Mouse (Mus musculus) bone marrow macrophage, adult 2 months (primary cell): ENCODE data around the gene Cd9. TPM values are rescaled to one million over a fixed set of nuclear protein-coding genes. Genes with fewer than 3 reads are reported as not detected.

Experiments used
- H3K27ac ChIP-seq: 2 replicates; pipeline ENCODE4 v1.5.1; 2012; ENCODE audit warnings: low read depth, low read length; ENCODE audit not compliant: insufficient read depth
- H3K4me1 ChIP-seq: 2 replicates; pipeline ENCODE4 v1.6.1; 2012; ENCODE audit warnings: low read length; ENCODE audit not compliant: control insufficient read depth, insufficient read depth
- H3K4me3 ChIP-seq: 2 replicates; pipeline ENCODE4 v1.5.1; 2012; ENCODE audit warnings: mild to moderate bottlenecking, low read length, moderate library complexity; ENCODE audit not compliant: insufficient read depth
- CTCF ChIP-seq: IDR thresholded peaks from 2 replicates; pipeline ENCODE4 v1.5.1; 2012; ENCODE audit warnings: low read depth, mild to moderate bottlenecking, low read length, moderate library complexity
- POLR2A ChIP-seq: IDR thresholded peaks from 2 replicates; pipeline ENCODE4 v1.6.1; 2012; ENCODE audit warnings: mild to moderate bottlenecking, low read depth, low read length, borderline replicate concordance
- polyA plus RNA-seq: library from polyadenylated mRNA; stranded (reverse); fragments of >200 nt; gene quantifications from 2 replicates; pipeline ENCODE4 v1.2.4, GENCODE M21; 2012; ENCODE audit not compliant: missing spikeins, insufficient read depth, insufficient read length

Cd9 gene
- polyA plus RNA-seq, 1 experiment: 343 TPM

DNA sequence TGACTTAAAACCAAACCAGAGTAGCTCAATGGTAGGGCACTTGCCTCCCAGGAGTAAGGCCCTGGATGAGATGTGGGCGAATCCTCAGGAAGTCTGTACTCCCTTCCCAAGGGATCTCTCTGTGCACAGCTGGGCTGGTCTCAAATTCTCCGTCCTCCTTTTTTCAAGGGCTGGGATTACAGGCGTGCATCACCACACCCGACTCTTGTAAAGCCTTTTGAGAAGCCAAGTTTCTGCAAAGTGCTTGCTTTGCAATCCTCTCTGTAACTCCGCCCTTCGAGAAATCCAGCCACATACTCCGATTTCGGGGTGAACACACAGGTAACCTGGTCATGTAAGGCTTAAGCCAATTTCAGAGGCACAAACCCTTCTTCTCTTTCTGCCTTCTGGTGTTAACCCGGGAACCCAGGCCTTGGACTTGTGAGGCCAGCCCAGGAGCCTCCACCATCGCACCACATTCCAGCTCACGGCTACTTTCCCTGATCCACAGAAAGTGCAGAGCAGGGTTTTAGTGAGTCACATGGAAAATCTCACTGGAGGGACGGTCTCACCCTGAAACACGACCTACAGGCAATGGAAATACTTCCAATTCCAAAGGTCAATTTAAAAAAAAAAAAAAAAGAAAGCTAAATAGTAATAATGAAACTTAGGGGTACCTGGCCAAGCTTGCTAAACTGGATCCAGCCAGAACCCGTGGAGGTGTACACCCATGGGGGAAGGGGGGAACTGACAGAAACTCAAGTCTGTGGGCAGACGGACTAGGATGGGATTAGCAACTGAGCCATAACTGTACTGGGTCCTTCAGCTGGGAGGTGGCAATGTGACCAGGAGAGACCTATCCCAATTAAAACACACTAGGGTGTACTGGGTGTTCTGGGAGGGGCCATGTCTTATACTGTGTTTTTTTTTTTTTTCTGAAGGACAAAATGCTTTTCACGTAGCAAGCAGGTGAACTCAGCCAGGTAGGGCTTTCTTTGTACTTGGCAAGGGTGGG, 16.2 kb downstream of the Cd9 start:
- H3K4me3 ChIP-seq: no peak overlapping the region
- peaks cover 77% of the 10 kb centered on the region for H3K4me1 ChIP-seq
- no peak overlapping the region for H3K27ac ChIP-seq
- no peak for TF ChIP-seq POLR2A

DNA sequence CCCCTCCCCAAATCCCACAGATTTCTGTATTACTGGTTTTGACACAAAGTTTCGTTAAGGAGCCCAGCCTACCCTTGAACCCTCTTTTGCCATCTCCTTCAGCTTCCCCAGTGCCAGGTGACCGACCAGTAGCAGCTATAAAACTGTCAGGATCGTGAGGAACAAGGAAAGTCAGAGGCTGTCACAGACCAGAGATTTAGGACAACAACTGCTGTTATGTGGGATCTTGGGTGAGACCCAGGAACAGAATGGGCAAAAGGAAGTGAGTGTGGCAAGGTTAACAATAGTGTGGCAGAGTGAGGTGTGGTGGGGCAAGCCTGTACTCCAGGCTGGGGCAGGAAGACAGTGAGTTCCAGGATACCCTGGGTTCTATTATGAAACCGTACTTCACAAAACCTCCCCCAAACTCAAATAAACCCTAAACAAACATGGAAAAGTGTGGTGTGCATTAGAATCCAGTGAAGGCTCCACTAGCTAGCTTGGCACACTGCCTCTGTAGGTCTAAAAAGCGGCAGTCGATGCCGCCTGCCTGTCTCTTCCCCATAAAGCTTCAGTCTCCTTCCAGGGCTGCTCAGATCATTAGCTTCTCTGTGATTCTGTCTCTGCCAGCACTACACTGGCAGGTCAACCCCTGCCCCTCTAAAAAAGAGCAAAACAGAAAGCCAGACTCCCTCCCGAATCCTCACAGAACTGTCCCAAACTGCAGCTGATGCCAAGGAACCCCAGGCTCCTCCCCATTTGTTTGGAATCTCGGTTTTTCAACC, 17.6 kb downstream of the Cd9 start:
- Histone ChIP-seq H3K4me3 (no peak overlapping the region), H3K27ac (no peak overlapping the region), H3K4me1 (peaks cover 76% of the 10 kb centered on the region)
- TF ChIP-seq POLR2A: no peak
- TF ChIP-seq CTCF: no peak

DNA sequence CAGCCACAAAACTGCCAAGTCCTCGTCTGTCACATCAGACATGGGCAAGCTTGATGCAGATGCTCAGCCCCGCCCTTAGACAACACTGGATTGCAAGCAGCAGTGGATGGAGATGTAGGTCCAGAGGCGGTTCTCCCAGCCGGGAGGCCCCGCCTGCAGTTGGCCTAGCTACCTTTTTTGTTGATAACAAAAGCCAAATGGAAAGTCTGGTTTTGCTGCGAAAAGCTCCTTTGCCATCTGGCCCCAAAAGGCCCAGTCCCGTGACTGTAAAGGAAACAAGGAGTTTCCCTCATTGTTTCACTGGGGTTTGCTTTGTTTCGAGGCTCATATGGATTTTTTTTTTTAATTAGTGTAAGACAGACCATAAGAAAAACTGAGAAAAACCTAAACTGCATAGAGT, 18.5 kb downstream of the Cd9 start:
- no peak overlapping the region for H3K27ac ChIP-seq
- TF ChIP-seq POLR2A (no peak), CTCF (no peak)
- H3K4me3 ChIP-seq: no peak overlapping the region
- peaks cover 78% of the 10 kb centered on the region for H3K4me1 ChIP-seq

DNA sequence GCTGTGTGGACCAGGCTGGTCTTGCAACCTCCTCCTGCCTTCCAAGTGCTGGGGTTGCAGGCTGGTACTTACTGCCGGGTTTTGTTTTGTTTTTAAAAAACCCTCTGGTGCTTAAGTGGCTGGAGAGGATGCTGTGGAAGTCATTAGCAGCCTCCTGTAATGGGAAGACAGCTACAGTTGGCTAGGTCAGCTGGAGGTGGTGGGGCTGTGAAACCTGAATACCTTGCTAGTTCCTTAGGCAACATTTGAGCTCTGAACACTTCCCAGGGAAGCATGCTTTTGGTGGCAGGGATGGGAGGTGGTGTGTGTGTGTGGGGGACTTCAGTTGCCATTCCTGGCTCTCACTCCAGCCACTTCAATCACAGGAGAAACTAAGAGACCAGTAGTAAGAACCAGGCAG, 19.4 kb downstream of the Cd9 start:
- TF ChIP-seq CTCF: no peak
- TF ChIP-seq POLR2A: no peak
- Histone ChIP-seq H3K4me1 (peaks cover 79% of the 10 kb centered on the region), H3K4me3 (no peak overlapping the region), H3K27ac (no peak overlapping the region)

DNA sequence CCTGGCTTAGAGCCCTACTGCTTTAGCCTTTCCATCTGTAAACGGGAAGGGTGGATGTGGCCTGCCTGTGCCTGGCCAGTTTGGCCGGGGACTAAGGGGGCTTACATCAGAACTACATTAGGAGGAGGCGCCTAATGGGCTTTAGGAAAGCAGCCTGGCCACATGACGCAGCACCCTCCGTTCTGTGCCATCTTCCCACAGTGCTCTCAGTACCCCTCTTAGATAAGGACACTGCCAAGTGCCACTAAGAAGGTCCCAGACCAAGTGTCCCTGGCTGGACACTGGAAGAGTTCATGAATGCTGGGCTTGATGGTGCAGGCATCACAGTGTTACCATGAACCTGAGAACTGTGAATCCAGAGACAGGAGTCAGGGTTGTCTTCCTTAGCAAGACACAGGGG, 20.7 kb downstream of the Cd9 start:
- H3K4me3 ChIP-seq: no peak overlapping the region
- peaks cover 80% of the 10 kb centered on the region for H3K4me1 ChIP-seq
- no peak overlapping the region for H3K27ac ChIP-seq
- TF ChIP-seq POLR2A (no peak), CTCF (no peak)

DNA sequence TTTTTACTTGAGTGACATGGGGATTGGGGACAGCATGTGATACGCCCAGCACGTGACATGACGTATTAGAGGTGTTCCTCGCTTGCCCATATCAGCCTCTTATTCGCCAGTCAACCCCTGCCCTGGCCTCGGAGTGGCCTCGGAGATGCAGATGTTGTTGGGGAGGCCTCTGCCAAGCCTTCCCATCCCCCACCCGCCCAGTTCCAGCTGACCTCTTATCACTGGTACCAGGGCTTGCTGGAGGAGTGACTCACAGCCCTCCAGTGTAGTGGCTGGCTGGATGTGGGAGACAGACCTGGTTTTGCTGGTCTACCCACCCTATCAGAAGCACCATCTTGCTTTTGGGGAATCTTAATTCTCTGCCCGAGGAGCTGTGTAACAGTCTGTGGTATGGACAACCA, 21.3 kb downstream of the Cd9 start:
- H3K27ac ChIP-seq: no peak overlapping the region
- no peak overlapping the region for H3K4me3 ChIP-seq
- peaks cover 80% of the 10 kb centered on the region for H3K4me1 ChIP-seq
- TF ChIP-seq POLR2A (no peak), CTCF (no peak)

DNA sequence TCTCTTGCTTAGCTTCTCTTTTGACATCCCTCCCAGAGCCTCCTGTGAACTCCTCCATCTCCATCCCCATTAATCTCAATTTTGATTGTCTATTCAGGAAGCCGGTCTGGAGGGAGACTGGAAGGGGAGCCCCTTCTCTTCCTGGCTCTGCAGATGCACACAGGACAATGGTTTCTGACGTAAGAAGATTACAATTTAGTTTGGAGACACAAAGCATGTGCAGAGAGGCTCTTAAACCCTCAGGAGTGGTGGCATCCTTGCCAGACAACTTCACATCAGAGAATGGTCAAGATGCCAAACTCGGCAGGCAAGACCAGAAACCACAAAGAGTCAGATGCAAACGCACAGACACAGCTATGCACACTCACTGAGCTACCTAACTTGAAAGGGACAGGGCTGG, 22.7 kb downstream of the Cd9 start:
- TF ChIP-seq POLR2A (no peak), CTCF (no peak)
- H3K4me3 ChIP-seq: no peak overlapping the region
- H3K27ac ChIP-seq: peak overlapping the region; percentile 95
- H3K4me1 ChIP-seq: peaks cover 66% of the 10 kb centered on the region

DNA sequence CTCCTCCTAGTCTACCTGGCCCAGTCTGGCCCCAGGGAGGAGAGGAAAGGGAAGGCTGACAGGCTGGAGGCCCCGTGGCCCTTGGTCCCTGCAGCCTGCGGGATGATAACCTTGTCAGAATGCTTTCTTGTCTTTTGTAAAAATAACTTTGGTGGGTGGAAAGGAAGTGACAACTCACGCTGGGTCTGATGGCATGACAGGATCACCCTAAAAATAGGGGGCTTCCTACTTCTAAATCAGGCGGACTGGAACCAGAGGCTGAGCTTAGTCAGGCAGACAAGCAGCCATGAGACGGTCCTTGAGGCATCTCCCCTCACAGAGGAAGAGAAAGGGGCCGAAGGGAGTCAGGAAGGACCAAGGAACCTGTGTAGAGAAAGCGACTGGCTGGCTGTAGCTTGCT, 23.3 kb downstream of the Cd9 start:
- peak overlapping the region; percentile 95 for H3K27ac ChIP-seq
- no peak for TF ChIP-seq CTCF
- no peak for TF ChIP-seq POLR2A
- H3K4me3 ChIP-seq: peak overlapping the region; percentile 2; the same call in 1 of the 2 replicates
- H3K4me1 ChIP-seq: peaks cover 63% of the 10 kb centered on the region

DNA sequence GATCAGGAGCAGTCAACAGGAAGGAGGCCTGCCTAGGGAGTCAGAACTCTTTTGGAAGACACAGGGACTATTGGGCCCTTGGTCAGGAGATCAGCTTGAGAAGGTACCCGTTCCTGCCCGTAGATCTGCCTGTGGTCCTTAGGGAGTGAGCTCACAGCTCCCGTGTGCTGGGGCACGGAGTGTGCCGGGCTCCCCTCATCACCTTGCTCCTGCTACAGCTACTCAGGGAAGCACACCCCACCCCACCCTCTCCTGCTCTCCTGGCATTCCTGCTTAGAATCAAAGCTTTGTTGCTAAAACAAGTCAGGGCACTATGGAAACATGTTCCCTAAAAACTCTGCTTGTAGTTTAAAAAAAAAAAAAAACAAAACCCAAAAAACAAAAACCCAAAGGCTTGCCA, 24.0 kb downstream of the Cd9 start:
- no peak for TF ChIP-seq CTCF
- TF ChIP-seq POLR2A: no peak
- Histone ChIP-seq H3K4me3 (no peak overlapping the region), H3K27ac (peak overlapping the region; percentile 95), H3K4me1 (peaks cover 63% of the 10 kb centered on the region)

DNA sequence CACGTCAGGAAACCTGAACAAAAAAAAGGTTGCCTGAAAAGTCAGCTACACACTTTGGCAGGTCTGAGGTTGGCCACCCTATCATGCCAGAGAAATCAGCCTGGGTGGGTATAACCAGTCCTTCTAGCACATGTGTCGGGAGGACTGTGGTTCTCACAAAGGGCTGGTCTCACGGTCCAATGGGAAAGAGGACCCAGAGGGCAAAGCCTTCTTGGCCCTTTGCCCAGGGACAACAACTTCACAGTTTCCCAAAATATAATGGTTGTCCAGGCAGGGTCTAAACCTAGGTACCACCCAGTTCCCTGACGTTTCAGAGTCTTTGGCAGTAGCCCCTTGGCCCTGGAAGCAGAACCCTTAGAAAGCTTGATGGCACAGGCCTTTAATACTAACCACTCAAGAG, 25.4 kb downstream of the Cd9 start:
- Histone ChIP-seq H3K27ac (no peak overlapping the region), H3K4me3 (no peak overlapping the region), H3K4me1 (peaks cover 52% of the 10 kb centered on the region)
- TF ChIP-seq CTCF: no peak
- no peak for TF ChIP-seq POLR2A
